Mouse (Mus musculus) lung, adult 2 months (tissue): ENCODE data around the gene Cygb.

Source experiments
- CTCF ChIP-seq: fragments of 200-500 bp; IDR thresholded peaks from 2 replicates; pipeline ENCODE4 v1.5.1; 2011; ENCODE audit warnings: mild to moderate bottlenecking, low read length, control low read depth; ENCODE audit not compliant: insufficient read depth
- POLR2A ChIP-seq: fragments of 200-500 bp; IDR thresholded peaks from 2 replicates; pipeline ENCODE4 v1.6.1; 2011; ENCODE audit warnings: low read depth, mild to moderate bottlenecking, control low read depth, low read length, borderline replicate concordance; ENCODE audit errors: extremely low read depth

- TF ChIP-seq CTCF (no peak), POLR2A (no peak)
These were observed 42.3 kb upstream of the Cygb start for GRCm38 (mm10) chr11:116696426-116696825.
